Mouse (Mus musculus): Measurements from ENCODE around the gene Wdr34. TPM values are rescaled to one million over a fixed set of nuclear protein-coding genes. Genes with fewer than 3 reads are reported as not detected.

The Wdr34 gene
- total and polyA plus RNA-seq, 3 experiments: 9.6 to 38.4 (median 15.1) TPM

GRCm38 (mm10) chr2:30032244-30032846 lies 16.3 kb downstream of the Wdr34 start:
- H3K27me3 ChIP-seq (ENCODE audit: insufficient read depth, low read length): peaks cover 9% of the 10 kb centered on the region
- DNase-seq (ENCODE audit: low spot score) (no peak), ATAC-seq (ENCODE audit: extremely low read depth, insufficient number of reproducible peaks, low FRiP score, poor library complexity, severe bottlenecking) (no peak)
- H3K36me3 ChIP-seq (replicated peaks): peaks cover 83% of the 10 kb centered on the region
- no peaks in the 10 kb centered on the region for H3K9me3 ChIP-seq (replicated peaks)
- H3K4me1 ChIP-seq (ENCODE audit: insufficient read depth, low read depth, low read length): peaks cover 3% of the 10 kb centered on the region; the same call in 1 of the 2 replicates
- no peak for TF ChIP-seq CTCF (IDR thresholded peaks at IDR 0.05; ENCODE audit: low read depth, low read length)
- TF ChIP-seq TAL1 (conservative IDR thresholded peaks at IDR 0.05; ENCODE audit: low read depth, low read length): no peak
- no peak for TF ChIP-seq GATA2 (IDR thresholded peaks at IDR 0.05; ENCODE audit: borderline replicate concordance, low read depth, low read length)
- no peak for TF ChIP-seq GATA1 (IDR thresholded peaks at IDR 0.05; ENCODE audit: borderline replicate concordance, low read length)
- TF ChIP-seq POLR2AphosphoS5 (IDR thresholded peaks at IDR 0.05; ENCODE audit: insufficient replicate concordance, low read depth, low read length): no peak
- H3K4me3 ChIP-seq (ENCODE audit: low read depth, low read length): no peak overlapping the region

GRCm38 (mm10) chr2:30026997-30027396 lies 21.7 kb downstream of the Wdr34 start:
- Histone ChIP-seq H3K27me3 (ENCODE audit: insufficient read depth, low read length) (peaks cover 24% of the 10 kb centered on the region), H3K36me3 (replicated peaks) (peaks cover 50% of the 10 kb centered on the region), H3K4me3 (ENCODE audit: low read depth, low read length) (no peak overlapping the region), H3K9me3 (replicated peaks) (no peaks in the 10 kb centered on the region), H3K4me1 (ENCODE audit: insufficient read depth, low read depth, low read length) (peaks cover 3% of the 10 kb centered on the region; the same call in 1 of the 2 replicates)
- no peak for DNase-seq (ENCODE audit: low spot score)
- TF ChIP-seq GATA1 (IDR thresholded peaks at IDR 0.05; ENCODE audit: borderline replicate concordance, low read length) (no peak), GATA2 (IDR thresholded peaks at IDR 0.05; ENCODE audit: borderline replicate concordance, low read depth, low read length) (no peak), CTCF (IDR thresholded peaks at IDR 0.05; ENCODE audit: low read depth, low read length) (no peak), TAL1 (conservative IDR thresholded peaks at IDR 0.05; ENCODE audit: low read depth, low read length) (no peak), POLR2AphosphoS5 (IDR thresholded peaks at IDR 0.05; ENCODE audit: insufficient replicate concordance, low read depth, low read length) (no peak)
- no peak for ATAC-seq (ENCODE audit: extremely low read depth, insufficient number of reproducible peaks, low FRiP score, poor library complexity, severe bottlenecking)

GRCm38 (mm10) chr2:30025454-30025853 lies 23.2 kb downstream of the Wdr34 start:
- ATAC-seq (ENCODE audit: extremely low read depth, insufficient number of reproducible peaks, low FRiP score, poor library complexity, severe bottlenecking): no peak
- no peaks in the 10 kb centered on the region for H3K9me3 ChIP-seq (replicated peaks)

GRCm38 (mm10) chr2:30014326-30014966 lies 34.2 kb downstream of the Wdr34 start:
- DNase-seq (ENCODE audit: low spot score) (no peak), ATAC-seq (ENCODE audit: extremely low read depth, insufficient number of reproducible peaks, low FRiP score, poor library complexity, severe bottlenecking) (no peak)
- no peaks in the 10 kb centered on the region for H3K4me1 ChIP-seq (ENCODE audit: insufficient read depth, low read depth, low read length)
- TF ChIP-seq POLR2AphosphoS5 (IDR thresholded peaks at IDR 0.05; ENCODE audit: insufficient replicate concordance, low read depth, low read length) (no peak), GATA1 (IDR thresholded peaks at IDR 0.05; ENCODE audit: borderline replicate concordance, low read length) (no peak), TAL1 (conservative IDR thresholded peaks at IDR 0.05; ENCODE audit: low read depth, low read length) (no peak), CTCF (IDR thresholded peaks at IDR 0.05; ENCODE audit: low read depth, low read length) (no peak), GATA2 (IDR thresholded peaks at IDR 0.05; ENCODE audit: borderline replicate concordance, low read depth, low read length) (no peak)
- no peaks in the 10 kb centered on the region for H3K9me3 ChIP-seq (replicated peaks)
- H3K36me3 ChIP-seq (replicated peaks): peaks cover 6% of the 10 kb centered on the region
- H3K4me3 ChIP-seq (ENCODE audit: low read depth, low read length): no peak overlapping the region
- H3K27me3 ChIP-seq (ENCODE audit: insufficient read depth, low read length): peaks cover 25% of the 10 kb centered on the region

More at GRCm38 (mm10) chr2:30025454-30025853, 23.2 kb downstream of the Wdr34 start:
- Histone ChIP-seq H3K27me3 (ENCODE audit: insufficient read depth, low read length) (peaks cover 30% of the 10 kb centered on the region), H3K4me1 (ENCODE audit: insufficient read depth, low read depth, low read length) (peaks cover 3% of the 10 kb centered on the region; the same call in 1 of the 2 replicates), H3K36me3 (replicated peaks) (peaks cover 36% of the 10 kb centered on the region), H3K4me3 (ENCODE audit: low read depth, low read length) (no peak overlapping the region)
- DNase-seq (ENCODE audit: low spot score): no peak
- TF ChIP-seq GATA1 (IDR thresholded peaks at IDR 0.05; ENCODE audit: borderline replicate concordance, low read length) (no peak), GATA2 (IDR thresholded peaks at IDR 0.05; ENCODE audit: borderline replicate concordance, low read depth, low read length) (no peak), CTCF (IDR thresholded peaks at IDR 0.05; ENCODE audit: low read depth, low read length) (no peak), POLR2AphosphoS5 (IDR thresholded peaks at IDR 0.05; ENCODE audit: insufficient replicate concordance, low read depth, low read length) (no peak), TAL1 (conservative IDR thresholded peaks at IDR 0.05; ENCODE audit: low read depth, low read length) (no peak)

GRCm38 (mm10) chr2:30010840-30011281 lies 37.8 kb downstream of the Wdr34 start:
- peaks cover 25% of the 10 kb centered on the region; the same call in 1 of the 2 replicates for H3K27me3 ChIP-seq (ENCODE audit: insufficient read depth, low read length)
- no peak for ATAC-seq (ENCODE audit: extremely low read depth, insufficient number of reproducible peaks, low FRiP score, poor library complexity, severe bottlenecking)
- DNase-seq (ENCODE audit: low spot score): no peak
- H3K4me1 ChIP-seq (ENCODE audit: insufficient read depth, low read depth, low read length): no peaks in the 10 kb centered on the region
- peaks cover 4% of the 10 kb centered on the region for H3K36me3 ChIP-seq (replicated peaks)
- H3K4me3 ChIP-seq (ENCODE audit: low read depth, low read length): no peak overlapping the region
- no peak for TF ChIP-seq TAL1 (conservative IDR thresholded peaks at IDR 0.05; ENCODE audit: low read depth, low read length)
- no peak for TF ChIP-seq POLR2AphosphoS5 (IDR thresholded peaks at IDR 0.05; ENCODE audit: insufficient replicate concordance, low read depth, low read length)
- TF ChIP-seq CTCF (IDR thresholded peaks at IDR 0.05; ENCODE audit: low read depth, low read length): no peak
- no peak for TF ChIP-seq GATA1 (IDR thresholded peaks at IDR 0.05; ENCODE audit: borderline replicate concordance, low read length)
- no peak for TF ChIP-seq GATA2 (IDR thresholded peaks at IDR 0.05; ENCODE audit: borderline replicate concordance, low read depth, low read length)
- H3K9me3 ChIP-seq (replicated peaks): no peaks in the 10 kb centered on the region

- Histone ChIP-seq H3K4me1 (ENCODE audit: insufficient read depth, low read depth, low read length) (no peaks in the 10 kb centered on the region), H3K9me3 (replicated peaks) (no peaks in the 10 kb centered on the region), H3K4me3 (ENCODE audit: low read depth, low read length) (no peak overlapping the region), H3K36me3 (replicated peaks) (peaks cover 4% of the 10 kb centered on the region), H3K27me3 (ENCODE audit: insufficient read depth, low read length) (peaks cover 15% of the 10 kb centered on the region; the same call in 1 of the 2 replicates)
- DNase-seq (ENCODE audit: low spot score): no peak
- no peak for ATAC-seq (ENCODE audit: extremely low read depth, insufficient number of reproducible peaks, low FRiP score, poor library complexity, severe bottlenecking)
- no peak for TF ChIP-seq CTCF (IDR thresholded peaks at IDR 0.05; ENCODE audit: low read depth, low read length)
- no peak for TF ChIP-seq GATA2 (IDR thresholded peaks at IDR 0.05; ENCODE audit: borderline replicate concordance, low read depth, low read length)
Observed at GRCm38 (mm10) chr2:30009101-30009500, 39.6 kb downstream of the Wdr34 start.
